Mouse (Mus musculus): ENCODE data around the gene Tgm1.
A peak's percentile ranks its signal among the peaks of the same experiment; 100 is the strongest.

GRCm38 (mm10) chr14:55659960-55660573 lies 53.7 kb downstream of the Tgm1 start, which contains the start of gene Mdp1:
- TF ChIP-seq CTCF (IDR thresholded peaks at IDR 0.05; ENCODE audit: borderline replicate concordance, insufficient read depth, low read depth, low read length) (peak; percentile 57), POLR2A (IDR thresholded peaks at IDR 0.05; ENCODE audit: borderline replicate concordance, insufficient read depth, low read length) (peak; percentile 55; the same call in 1 of the 2 replicates)
